In the genomic region with DNA sequence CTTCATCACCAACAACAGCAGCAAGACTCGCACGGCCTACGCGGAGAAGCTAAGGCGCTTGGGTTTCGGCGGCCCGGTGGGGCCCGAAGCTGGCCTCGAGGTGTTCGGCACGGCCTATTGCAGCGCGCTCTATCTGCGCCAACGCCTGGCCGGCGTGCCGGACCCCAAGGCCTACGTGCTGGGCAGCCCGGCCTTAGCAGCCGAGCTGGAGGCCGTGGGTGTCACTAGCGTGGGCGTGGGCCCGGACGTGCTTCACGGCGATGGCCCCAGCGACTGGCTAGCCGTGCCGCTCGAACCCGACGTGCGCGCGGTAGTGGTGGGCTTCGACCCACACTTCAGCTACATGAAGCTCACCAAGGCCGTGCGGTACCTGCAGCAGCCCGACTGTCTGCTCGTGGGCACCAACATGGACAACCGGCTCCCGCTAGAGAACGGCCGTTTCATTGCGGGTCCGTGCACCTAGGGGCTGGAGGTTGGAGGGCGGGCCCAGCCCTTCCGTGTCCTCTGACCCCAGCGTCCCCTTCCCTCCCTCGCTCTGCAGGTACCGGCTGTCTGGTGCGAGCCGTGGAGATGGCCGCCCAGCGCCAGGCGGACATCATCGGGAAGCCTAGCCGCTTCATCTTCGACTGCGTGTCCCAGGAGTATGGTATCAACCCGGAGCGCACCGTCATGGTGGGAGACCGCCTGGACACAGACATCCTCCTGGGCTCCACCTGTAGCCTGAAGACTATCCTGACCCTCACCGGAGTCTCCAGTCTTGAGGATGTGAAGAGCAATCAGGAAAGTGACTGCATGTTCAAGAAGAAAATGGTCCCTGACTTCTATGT, we compare ENCODE assay signal across 8 mouse cellular contexts. TPM values are rescaled to one million over a fixed set of nuclear protein-coding genes. Genes with fewer than 3 reads are reported as not detected.
DNase-seq lines count a peak whose midpoint lies in the region; ATAC-seq and TF ChIP-seq lines count a peak whose summit lies in the region.

No protein-coding gene starts in this region.

- H3K9ac ChIP-seq in forebrain, embryonic 16.5 days (replicated peaks; ENCODE audit: low read depth, low read length), result peak overlapping the region; percentile 74
- peak overlapping the region; percentile 82 for H3K9ac ChIP-seq in kidney, postnatal 0 days (ENCODE audit: low read depth, low read length)

- peak overlapping the region; percentile 76 for H3K4me3 ChIP-seq in forebrain, embryonic 16.5 days (replicated peaks; ENCODE audit: low read length)
- H3K4me3 ChIP-seq in kidney, postnatal 0 days (replicated peaks; ENCODE audit: low read depth, low read length), result peak overlapping the region; percentile 70
- H3K4me3 ChIP-seq in midbrain, embryonic 10.5 days, result peak overlapping the region; percentile 95
- H3K4me3 ChIP-seq in testis, adult 2 months (ENCODE audit: control insufficient read depth, low read depth, low read length), result peak overlapping the region; percentile 95

- H3K36me3 ChIP-seq in forebrain, embryonic 16.5 days (ENCODE audit: control insufficient read depth, insufficient read depth), result peaks cover 5% of the 10 kb centered on the region
- H3K36me3 ChIP-seq in kidney, postnatal 0 days (ENCODE audit: insufficient read depth, low read length), result peaks cover 16% of the 10 kb centered on the region
- H3K36me3 ChIP-seq in midbrain, embryonic 10.5 days, result peaks cover 37% of the 10 kb centered on the region
- H3K36me3 ChIP-seq in testis, adult 2 months (ENCODE audit: control insufficient read depth, insufficient read depth, low read length), result peaks cover 2% of the 10 kb centered on the region

- no peaks in the 10 kb centered on the region for H3K9me3 ChIP-seq in forebrain, embryonic 16.5 days (ENCODE audit: control insufficient read depth, low read length)
- no peaks in the 10 kb centered on the region for H3K9me3 ChIP-seq in kidney, postnatal 0 days (replicated peaks; ENCODE audit: low read length)
- H3K9me3 ChIP-seq in midbrain, embryonic 10.5 days (replicated peaks), result no peaks in the 10 kb centered on the region

- peak; percentile 14 for ATAC-seq in forebrain, embryonic 16.5 days
- ATAC-seq in kidney, postnatal 0 days (replicated peaks; ENCODE audit: low FRiP score, low read depth), result peak; percentile 15; the same call in 1 of the 2 replicates

- peak overlapping the region; percentile 41 for H3K27ac ChIP-seq in forebrain, embryonic 16.5 days (ENCODE audit: low read length)
- H3K27ac ChIP-seq in kidney, postnatal 0 days, result peak overlapping the region; percentile 81
- H3K27ac ChIP-seq in midbrain, embryonic 10.5 days (replicated peaks), result peak overlapping the region; percentile 93
- H3K27ac ChIP-seq in testis, adult 2 months (ENCODE audit: control insufficient read depth, insufficient read depth, low read depth, low read length), result peak overlapping the region; percentile 97

- peak; percentile 52 to 61 for DNase-seq in adrenal gland, adult 18-20 months (ENCODE audit: low spot score in 2 of 2)
- no peak for DNase-seq in adrenal gland, adult 8-10 months
- DNase-seq in 3134 (ENCODE audit: extremely low read depth, insufficient read length, low spot score), result peak; percentile 81
- peak; percentile 53 for DNase-seq in cerebellum, adult 11 months
- peak; percentile 8 for DNase-seq in kidney, postnatal 0 days (ENCODE audit: low spot score)
- DNase-seq in midbrain, embryonic 10.5 days (ENCODE audit: low spot score), result no peak

- no peak for TF ChIP-seq CTCF in kidney, postnatal 0 days (IDR thresholded peaks at IDR 0.05; ENCODE audit: low read depth)
- no peak for TF ChIP-seq CTCF in testis, adult 2 months (IDR thresholded peaks at IDR 0.05; ENCODE audit: control insufficient read depth, insufficient read depth, insufficient replicate concordance, low read depth, low read length)

- TF ChIP-seq POLR2A in testis, adult 2 months (IDR thresholded peaks at IDR 0.05; ENCODE audit: control insufficient read depth, low read depth, low read length), result peak; percentile 39

- no peaks in the 10 kb centered on the region for H3K27me3 ChIP-seq in forebrain, embryonic 16.5 days (replicated peaks; ENCODE audit: control insufficient read depth, insufficient read depth, low read length)
- H3K27me3 ChIP-seq in kidney, postnatal 0 days (ENCODE audit: insufficient read depth, low read length), result no peaks in the 10 kb centered on the region
- no peaks in the 10 kb centered on the region for H3K27me3 ChIP-seq in midbrain, embryonic 10.5 days (ENCODE audit: low read depth, poor library complexity, severe bottlenecking)
- no peaks in the 10 kb centered on the region for H3K27me3 ChIP-seq in testis, adult 2 months (ENCODE audit: control insufficient read depth, insufficient read depth, low read length)

- peak overlapping the region; percentile 97 for H3K4me2 ChIP-seq in forebrain, embryonic 16.5 days (ENCODE audit: low read length)
- peak overlapping the region; percentile 95 for H3K4me2 ChIP-seq in kidney, postnatal 0 days (ENCODE audit: low read length)

- WGBS in forebrain, embryonic 16.5 days, result under 1% methylated on average over 65 of the region's 68 CpGs
- WGBS in kidney, postnatal 0 days, result under 1% methylated on average over 66 of the region's 68 CpGs
- WGBS in midbrain, embryonic 10.5 days, result 1% methylated on average over 68 of the region's 68 CpGs

- peaks cover 25% of the 10 kb centered on the region for H3K4me1 ChIP-seq in forebrain, embryonic 16.5 days (replicated peaks; ENCODE audit: control insufficient read depth, insufficient read depth, low read length)
- H3K4me1 ChIP-seq in kidney, postnatal 0 days (replicated peaks; ENCODE audit: insufficient read depth, low read length), result peaks cover 24% of the 10 kb centered on the region
- peaks cover 26% of the 10 kb centered on the region for H3K4me1 ChIP-seq in midbrain, embryonic 10.5 days
- peaks cover 17% of the 10 kb centered on the region for H3K4me1 ChIP-seq in testis, adult 2 months (ENCODE audit: control insufficient read depth, insufficient read depth, low read length)

RNA-seq across cellular contexts. Expression of a gene that starts 0.7 kb away (rescaled TPM):
- total RNA-seq in adrenal gland, adult 18-20 months (2021), result 10 to 100 TPM; 85.8 to 86.4 TPM
- 100 to 1,000 TPM; 105 to 116 (median 107) TPM for total RNA-seq in adrenal gland, adult 8-10 months (2022)
- polyA plus RNA-seq in forebrain, embryonic 16.5 days (2015; fragmentation: Nextera tagmentation; extraction: Ambion mirVana), result 50.5 and 54.0 TPM in 2 replicates
- polyA plus RNA-seq in kidney, postnatal 0 days (2015; fragmentation: Nextera tagmentation; extraction: Ambion mirVana), result 61.7 and 64.0 TPM in 2 replicates
- polyA plus RNA-seq in midbrain, embryonic 10.5 days (2016; fragmentation: Nextera tagmentation; extraction: Ambion mirVana), result 76.4 and 83.5 TPM in 2 replicates
- polyA plus RNA-seq in testis, adult 2 months (2012; rRNA removed), result 597 and 738 TPM in 2 replicates

RNA-seq across cellular contexts. Expression of a gene that starts 0.8 kb away (rescaled TPM):
- total RNA-seq in adrenal gland, adult 18-20 months (2021), result 10 to 100 TPM; 21.9 to 23.1 TPM
- 10 to 100 TPM; 20.9 to 37.4 (median 26.4) TPM for total RNA-seq in adrenal gland, adult 8-10 months (2022)
- polyA plus RNA-seq in forebrain, embryonic 16.5 days (2015; fragmentation: Nextera tagmentation; extraction: Ambion mirVana), result 37.9 and 54.0 TPM in 2 replicates
- 9.8 and 12.0 TPM in 2 replicates for polyA plus RNA-seq in kidney, postnatal 0 days (2015; fragmentation: Nextera tagmentation; extraction: Ambion mirVana)
- 36.2 and 42.9 TPM in 2 replicates for polyA plus RNA-seq in midbrain, embryonic 10.5 days (2016; fragmentation: Nextera tagmentation; extraction: Ambion mirVana)
- 61.5 and 69.3 TPM in 2 replicates for polyA plus RNA-seq in testis, adult 2 months (2012; rRNA removed)

RNA-seq across cellular contexts. Expression of a gene that starts 2.8 kb away (rescaled TPM):
- under 1 TPM; 0.42 to 0.53 TPM for total RNA-seq in adrenal gland, adult 18-20 months (2021)
- under 1 TPM in 2 of 4 experiments, not detected in 2; 0.30 to 0.38 TPM for total RNA-seq in adrenal gland, adult 8-10 months (2022)
- 0.39 and 0.92 TPM in 2 replicates for polyA plus RNA-seq in forebrain, embryonic 16.5 days (2015; fragmentation: Nextera tagmentation; extraction: Ambion mirVana)
- polyA plus RNA-seq in kidney, postnatal 0 days (2015; fragmentation: Nextera tagmentation; extraction: Ambion mirVana), result 1.2 and 1.6 TPM in 2 replicates
- polyA plus RNA-seq in midbrain, embryonic 10.5 days (2016; fragmentation: Nextera tagmentation; extraction: Ambion mirVana), result 0.21 and 0.22 TPM in 2 replicates
- polyA plus RNA-seq in testis, adult 2 months (2012; rRNA removed), result 7.5 and 7.9 TPM in 2 replicates

RNA-seq across cellular contexts. Expression of a gene that starts 8.0 kb away (rescaled TPM):
- total RNA-seq in adrenal gland, adult 18-20 months (2021), result 10 to 100 TPM; 24.6 to 26.5 TPM
- 10 to 100 TPM; 24.3 to 37.6 (median 32.2) TPM for total RNA-seq in adrenal gland, adult 8-10 months (2022)
- polyA plus RNA-seq in forebrain, embryonic 16.5 days (2015; fragmentation: Nextera tagmentation; extraction: Ambion mirVana), result 38.9 and 42.4 TPM in 2 replicates
- 24.1 and 24.2 TPM in 2 replicates for polyA plus RNA-seq in kidney, postnatal 0 days (2015; fragmentation: Nextera tagmentation; extraction: Ambion mirVana)
- 40.2 and 40.9 TPM in 2 replicates for polyA plus RNA-seq in midbrain, embryonic 10.5 days (2016; fragmentation: Nextera tagmentation; extraction: Ambion mirVana)
- polyA plus RNA-seq in testis, adult 2 months (2012; rRNA removed), result 13.9 and 16.5 TPM in 2 replicates

RNA-seq across cellular contexts. Expression of a gene that starts 17.5 kb away (rescaled TPM):
- 10 to 100 TPM; 16.0 to 31.5 TPM for total RNA-seq in adrenal gland, adult 18-20 months (2021)
- total RNA-seq in adrenal gland, adult 8-10 months (2022), result 10 to 100 TPM; 49.1 to 61.2 (median 53.8) TPM
- polyA plus RNA-seq in forebrain, embryonic 16.5 days (2015; fragmentation: Nextera tagmentation; extraction: Ambion mirVana), result 18.8 and 30.4 TPM in 2 replicates
- polyA plus RNA-seq in kidney, postnatal 0 days (2015; fragmentation: Nextera tagmentation; extraction: Ambion mirVana), result 0.82 and 1.1 TPM in 2 replicates
- 6.7 and 8.5 TPM in 2 replicates for polyA plus RNA-seq in midbrain, embryonic 10.5 days (2016; fragmentation: Nextera tagmentation; extraction: Ambion mirVana)
- polyA plus RNA-seq in testis, adult 2 months (2012; rRNA removed), result 20.6 and 23.9 TPM in 2 replicates

Comparison
In these comparisons a context has a peak if more than half of its experiments do, and no peak if none do; other contexts are left out.
1. DNase-seq: peak in adrenal gland, adult 18-20 months (2 of 2), 3134 (single experiment), cerebellum, adult 11 months (single experiment) and kidney, postnatal 0 days (single experiment); none in adrenal gland, adult 8-10 months (single experiment) and midbrain, embryonic 10.5 days (single experiment).
2. H3K27ac ChIP-seq: peak in every context shown above with its lines; median percentile 97 in testis, adult 2 months; 93 in midbrain, embryonic 10.5 days; 81 in kidney, postnatal 0 days; 41 in forebrain, embryonic 16.5 days.
3. Peak in every context shown above with its lines, with median percentiles within 50 percentile points of each other: H3K4me3 ChIP-seq.